Mouse (Mus musculus) heart, embryonic 14.5 days (tissue): Measurements from ENCODE around the gene Ninj1. TPM values are rescaled to one million over a fixed set of nuclear protein-coding genes. Genes with fewer than 3 reads are reported as not detected.
A peak's percentile ranks its signal among the peaks of the same experiment; 100 is the strongest.

Experiments used
- ATAC-seq: fragments of 200-750 bp; cut with Nextera tagmentation; 2 replicates; pipeline ENCODE4 v1.8.0; 2017; ENCODE audit warnings: low read depth, moderate TSS enrichment; ENCODE audit not compliant: insufficient number of reproducible peaks, insufficient read depth, low FRiP score
- H3K27ac ChIP-seq, 2 experiments: fragments of 200-500 bp in 1 of 2; fragments of 300-500 bp in 1 of 2; sonication (generic) in 1 of 2; replicated peaks in 1 of 2; 2 replicates each; pipeline ENCODE4 v1.5.1; 2012 to 2014; ENCODE audit warnings: low read depth in 2 of 2, low read length in 2 of 2, control low read depth in 1 of 2, mild to moderate bottlenecking in 1 of 2, mixed read lengths in 1 of 2; ENCODE audit not compliant: control insufficient read depth in 1 of 2, insufficient read depth in 1 of 2
- H3K27me3 ChIP-seq: fragments of 300-500 bp; sonication (generic); 2 replicates; pipeline ENCODE4 v1.6.1; 2014; ENCODE audit warnings: mild to moderate bottlenecking, low read length, control low read depth; ENCODE audit not compliant: control insufficient read depth, insufficient read depth
- H3K36me3 ChIP-seq: fragments of 300-500 bp; sonication (generic); 2 replicates; pipeline ENCODE4 v1.6.1; 2014; ENCODE audit warnings: mild to moderate bottlenecking, control low read depth, low read length, mixed read lengths; ENCODE audit not compliant: control insufficient read depth, insufficient read depth
- H3K4me1 ChIP-seq, 2 experiments: fragments of 200-500 bp in 1 of 2; fragments of 300-500 bp in 1 of 2; sonication (generic) in 1 of 2; 2 replicates each; pipeline ENCODE4 v1.6.1; 2012 to 2014; ENCODE audit warnings: low read length in 2 of 2, control low read depth in 1 of 2, mixed read lengths in 1 of 2; ENCODE audit not compliant: control insufficient read depth in 2 of 2, insufficient read depth in 2 of 2
- H3K4me2 ChIP-seq: fragments of 300-500 bp; sonication (generic); 2 replicates; pipeline ENCODE4 v1.6.1; 2014; ENCODE audit warnings: mild to moderate bottlenecking, low read length
- H3K4me3 ChIP-seq, 2 experiments: fragments of 200-500 bp in 1 of 2; fragments of 300-500 bp in 1 of 2; sonication (generic) in 1 of 2; 2 replicates each; pipeline ENCODE4 v1.5.1; 2012 to 2014; ENCODE audit warnings: low read length in 2 of 2, mild to moderate bottlenecking in 2 of 2, control low read depth in 1 of 2, low read depth in 1 of 2, moderate library complexity in 1 of 2; ENCODE audit not compliant: control insufficient read depth in 1 of 2, insufficient read depth in 1 of 2
- H3K9ac ChIP-seq: fragments of 300-500 bp; sonication (generic); 2 replicates; pipeline ENCODE4 v1.6.1; 2014; ENCODE audit warnings: mild to moderate bottlenecking, low read length
- H3K9me3 ChIP-seq: fragments of 300-500 bp; sonication (generic); 2 replicates; pipeline ENCODE4 v1.6.1; 2016; ENCODE audit warnings: low read length, control low read depth; ENCODE audit not compliant: control insufficient read depth
- WGBS: fragments of 180-500 bp; shearing (Covaris S2); extraction: QIAGEN DNeasy Blood & Tissue Kit; methylation state at CpG from one replicate; pipeline ENCODE4 v1.1.7; 2014; 5-methylcytosine and 5-hydroxymethylcytosine counted together
- polyA plus RNA-seq: library from polyadenylated mRNA; unstranded; fragments of >200 nt; fragmentation: Nextera tagmentation; extraction: Ambion mirVana; gene quantifications from 2 replicates; pipeline ENCODE4 v1.2.1, GENCODE M21; 2014

Gene Ninj1
- polyA plus RNA-seq, 1 experiment from 2014 or later: 87.7 TPM

GRCm38 (mm10) chr13:49181411-49181984 is 5.8 kb upstream of the Ninj1 start:
- ATAC-seq: no peak
- Histone ChIP-seq H3K4me1 (peaks cover 21 to 27% of the 10 kb centered on the region in 2 experiments), H3K36me3 (no peaks in the 10 kb centered on the region), H3K9me3 (no peaks in the 10 kb centered on the region), H3K27ac (no peak overlapping the region; a peak in 1 of 4 replicates), H3K27me3 (no peaks in the 10 kb centered on the region), H3K4me3 (no peak overlapping the region), H3K9ac (no peak overlapping the region), H3K4me2 (no peak overlapping the region)
- 84% methylated on average over 3 of the region's 3 CpGs for WGBS

GRCm38 (mm10) chr13:49183161-49183560 is 4.1 kb upstream of the Ninj1 start:
- WGBS: 24% methylated on average over 5 of the region's 5 CpGs
- 0 out of 2 replicates have a peak overlapping the region, but pooled peaks have one; percentile 27 for H3K9ac ChIP-seq
- peak overlapping the region in 1 of 2 experiments; percentile 7; a peak in 1 of 4 replicates for H3K27ac ChIP-seq
- peaks cover 28 to 36% of the 10 kb centered on the region in 2 experiments for H3K4me1 ChIP-seq
- no peaks in the 10 kb centered on the region for H3K36me3 ChIP-seq
- H3K4me3 ChIP-seq: no peak overlapping the region
- H3K27me3 ChIP-seq: no peaks in the 10 kb centered on the region
- no peaks in the 10 kb centered on the region for H3K9me3 ChIP-seq
- no peak overlapping the region for H3K4me2 ChIP-seq
- ATAC-seq: no peak

- Histone ChIP-seq H3K4me2 (no peak overlapping the region), H3K27ac (no peak overlapping the region), H3K27me3 (no peaks in the 10 kb centered on the region), H3K36me3 (no peaks in the 10 kb centered on the region), H3K4me1 (peaks cover 28 to 36% of the 10 kb centered on the region in 2 experiments), H3K9ac (no peak overlapping the region), H3K9me3 (no peaks in the 10 kb centered on the region), H3K4me3 (no peak overlapping the region)
- 50% methylated on average over 5 of the region's 5 CpGs for WGBS
- ATAC-seq: no peak
Measured at GRCm38 (mm10) chr13:49183646-49184045, 3.6 kb upstream of the Ninj1 start.

- peak; percentile 4; the same call in 1 of the 2 replicates for ATAC-seq
- peak overlapping the region; percentile 96 for H3K4me2 ChIP-seq
- peaks cover 45 to 54% of the 10 kb centered on the region in 2 experiments for H3K4me1 ChIP-seq
- H3K4me3 ChIP-seq: peak overlapping the region in 1 of 2 experiments; percentile 82; a peak in 2 of 4 replicates
- no peaks in the 10 kb centered on the region for H3K9me3 ChIP-seq
- peak overlapping the region; percentile 62 to 87 for H3K27ac ChIP-seq
- H3K9ac ChIP-seq: peak overlapping the region; percentile 79
- H3K27me3 ChIP-seq: no peaks in the 10 kb centered on the region
- H3K36me3 ChIP-seq: no peaks in the 10 kb centered on the region
- WGBS: 19% methylated on average over 11 of the region's 11 CpGs
Measured at GRCm38 (mm10) chr13:49186798-49187287, 442 bp upstream of the Ninj1 start.

- no peak for ATAC-seq
- Histone ChIP-seq H3K4me3 (peak overlapping the region; percentile 78 to 82), H3K9me3 (no peaks in the 10 kb centered on the region), H3K27me3 (no peaks in the 10 kb centered on the region), H3K4me1 (peaks cover 51 to 55% of the 10 kb centered on the region in 2 experiments), H3K27ac (peak overlapping the region; percentile 30 to 87), H3K9ac (peak overlapping the region; percentile 79), H3K4me2 (peak overlapping the region; percentile 96), H3K36me3 (no peaks in the 10 kb centered on the region)
- 23% methylated on average over 15 of the region's 15 CpGs for WGBS
Measured at GRCm38 (mm10) chr13:49188219-49188965, 1.1 kb downstream of the Ninj1 start.

- no peak for ATAC-seq
- Histone ChIP-seq H3K4me1 (peaks cover 48 to 55% of the 10 kb centered on the region in 2 experiments), H3K4me3 (no peak overlapping the region), H3K9ac (peak overlapping the region; percentile 79; the same call in 1 of the 2 replicates), H3K36me3 (peaks cover 2% of the 10 kb centered on the region; the same call in 1 of the 2 replicates), H3K9me3 (no peaks in the 10 kb centered on the region), H3K4me2 (peak overlapping the region; percentile 96), H3K27me3 (no peaks in the 10 kb centered on the region), H3K27ac (no peak overlapping the region)
- 63% methylated on average over 2 of the region's 2 CpGs for WGBS
Measured at GRCm38 (mm10) chr13:49188966-49189360, 1.7 kb downstream of the Ninj1 start.

GRCm38 (mm10) chr13:49189970-49190870 is 2.9 kb downstream of the Ninj1 start:
- H3K4me1 ChIP-seq: peaks cover 48 to 55% of the 10 kb centered on the region in 2 experiments

More at GRCm38 (mm10) chr13:49189970-49190870, 2.9 kb downstream of the Ninj1 start:
- Histone ChIP-seq H3K36me3 (peaks cover 10% of the 10 kb centered on the region), H3K27me3 (no peaks in the 10 kb centered on the region), H3K4me2 (no peak overlapping the region), H3K9me3 (no peaks in the 10 kb centered on the region), H3K9ac (0 out of 2 replicates have a peak overlapping the region, but pooled peaks have one; percentile 9), H3K4me3 (no peak overlapping the region), H3K27ac (peak overlapping the region in 1 of 2 experiments; percentile 8; a peak in 1 of 4 replicates)
- WGBS: 48% methylated on average over 12 of the region's 12 CpGs
- no peak for ATAC-seq
